Mouse (Mus musculus) CH12.LX (cell line): ENCODE measurements around the gene Ate1. TPM values are rescaled to one million over a fixed set of nuclear protein-coding genes. Genes with fewer than 3 reads are reported as not detected.

Source experiments
- DNase-seq: peaks from one replicate; pipeline ENCODE4 v3.0.0-alpha.2; 2013; ENCODE audit errors: extremely low read depth
- H3K27ac ChIP-seq: 2 replicates; pipeline ENCODE4 v1.5.1; 2012; ENCODE audit warnings: low read depth, mild to moderate bottlenecking, control low read depth, moderate library complexity; ENCODE audit not compliant: insufficient read depth
- H3K27me3 ChIP-seq: replicated peaks from 2 replicates; pipeline ENCODE3; 2012; ENCODE audit warnings: inconsistent platforms
- H3K36me3 ChIP-seq, 2 experiments: replicated peaks in 1 of 2; 2 replicates each; pipeline versions ENCODE3 to v1.6.1; 2012; ENCODE audit warnings: inconsistent platforms in 1 of 2, low read length in 1 of 2, mild to moderate bottlenecking in 1 of 2, mixed read lengths in 1 of 2, moderate library complexity in 1 of 2; ENCODE audit not compliant: control insufficient read depth in 1 of 2, insufficient read depth in 1 of 2
- H3K4me1 ChIP-seq, 2 experiments: 2 replicates each; pipeline ENCODE4 v1.6.1; 2012; ENCODE audit warnings: inconsistent platforms in 1 of 2, moderate library complexity in 1 of 2; ENCODE audit not compliant: insufficient read depth in 2 of 2, control insufficient read depth in 1 of 2
- H3K4me2 ChIP-seq: 2 replicates; pipeline ENCODE4 v1.6.1; 2012; ENCODE audit warnings: low read depth, mild to moderate bottlenecking, control low read depth; ENCODE audit not compliant: poor library complexity, insufficient read depth, severe bottlenecking
- H3K4me3 ChIP-seq, 3 experiments: fragments of 150-350 bp in 1 of 3; sonication (generic) in 1 of 3; replicated peaks in 1 of 3; 2 replicates each; pipeline versions ENCODE3 to v1.5.1; 2011 to 2012; ENCODE audit warnings: low read depth in 2 of 3, low read length in 2 of 3, mild to moderate bottlenecking in 2 of 3, moderate library complexity in 2 of 3, control low read depth in 1 of 3, improper control_type of control experiment in 1 of 3, inconsistent platforms in 1 of 3, mixed read lengths in 1 of 3; ENCODE audit not compliant: poor library complexity in 1 of 3
- H3K79me2 ChIP-seq: replicated peaks from 2 replicates; pipeline ENCODE4 v1.6.1; 2012; ENCODE audit warnings: mild to moderate bottlenecking, moderate library complexity; ENCODE audit not compliant: control insufficient read depth, poor library complexity, insufficient read depth, severe bottlenecking; ENCODE audit errors: extremely low read depth
- H3K9ac ChIP-seq: 2 replicates; pipeline ENCODE4 v1.6.1; 2012; ENCODE audit warnings: low read depth, mild to moderate bottlenecking, control low read depth, moderate library complexity; ENCODE audit not compliant: insufficient read depth
- H3K9me3 ChIP-seq: replicated peaks from 2 replicates; pipeline ENCODE3; 2012; ENCODE audit warnings: low read length, inconsistent platforms, mixed read lengths
- BHLHE40 ChIP-seq: IDR thresholded peaks from 2 replicates; pipeline ENCODE4 v1.6.1; 2011; ENCODE audit warnings: mild to moderate bottlenecking, low read depth, low read length, improper control_type of control experiment
- CHD2 ChIP-seq: IDR thresholded peaks from 2 replicates; pipeline ENCODE4 v1.6.1; 2011; ENCODE audit warnings: low read length, improper control_type of control experiment
- ETS1 ChIP-seq: conservative IDR thresholded peaks from 2 replicates; pipeline ENCODE4 v1.6.1; 2012; ENCODE audit warnings: low read depth, mild to moderate bottlenecking, inconsistent platforms, low read length, improper control_type of control experiment, moderate library complexity
- JUN ChIP-seq: IDR thresholded peaks from 2 replicates; pipeline ENCODE4 v1.6.1; 2011; ENCODE audit warnings: low read depth, mild to moderate bottlenecking, low read length, improper control_type of control experiment, moderate library complexity; ENCODE audit not compliant: insufficient read depth
- JUND ChIP-seq: conservative IDR thresholded peaks from 2 replicates; pipeline ENCODE4 v1.6.1; 2011; ENCODE audit warnings: low read depth, low read length, improper control_type of control experiment
- KAT2A ChIP-seq: IDR thresholded peaks from 2 replicates; pipeline ENCODE4 v1.6.1; 2012; ENCODE audit warnings: low read length, improper control_type of control experiment, inconsistent platforms; ENCODE audit not compliant: insufficient replicate concordance
- MXI1 ChIP-seq: IDR thresholded peaks from 2 replicates; pipeline ENCODE4 v1.6.1; 2011; ENCODE audit warnings: mild to moderate bottlenecking, low read depth, low read length, improper control_type of control experiment
- MYC ChIP-seq: IDR thresholded peaks from 2 replicates; pipeline ENCODE4 v1.6.1; 2011; ENCODE audit warnings: low read depth, mild to moderate bottlenecking, improper control_type of control experiment, low read length
- PAX5 ChIP-seq: IDR thresholded peaks from 2 replicates; pipeline ENCODE4 v1.6.1; 2012; ENCODE audit warnings: low read length, inconsistent platforms, mixed read lengths
- POLR2AphosphoS2 ChIP-seq: IDR thresholded peaks from 2 replicates; pipeline ENCODE4 v1.6.1; 2011; ENCODE audit warnings: low read depth, low read length, improper control_type of control experiment
- RAD21 ChIP-seq: IDR thresholded peaks from 2 replicates; pipeline ENCODE4 v1.6.1; 2011; ENCODE audit warnings: low read depth, mild to moderate bottlenecking, low read length, improper control_type of control experiment, moderate library complexity
- SIN3A ChIP-seq: IDR thresholded peaks from 2 replicates; pipeline ENCODE4 v1.6.1; 2012; ENCODE audit warnings: low read length, improper control_type of control experiment, inconsistent platforms
- TBP ChIP-seq: conservative IDR thresholded peaks from 2 replicates; pipeline ENCODE4 v1.6.1; 2011; ENCODE audit warnings: low read depth, low read length, improper control_type of control experiment
- TCF12 ChIP-seq: IDR thresholded peaks from 2 replicates; pipeline ENCODE4 v1.6.1; 2014; ENCODE audit warnings: low read depth, mild to moderate bottlenecking, inconsistent platforms, low read length, improper control_type of control experiment
- USF1 ChIP-seq: IDR thresholded peaks from 2 replicates; pipeline ENCODE4 v1.6.1; 2014; ENCODE audit warnings: low read depth, mild to moderate bottlenecking, inconsistent platforms, low read length, improper control_type of control experiment
- USF2 ChIP-seq: conservative IDR thresholded peaks from 2 replicates; pipeline ENCODE4 v1.6.1; 2011; ENCODE audit warnings: low read depth, low read length, improper control_type of control experiment
- ZNF384 ChIP-seq: IDR thresholded peaks from 2 replicates; pipeline ENCODE4 v1.6.1; 2012; ENCODE audit warnings: low read depth, low read length, improper control_type of control experiment, inconsistent platforms
- dilution Hi-C: fragments of 300-500 bp; cut with MboI; formaldehyde crosslinking; loops from 2 replicates; pipeline ENCODE4 v1.14.3; 2020; ENCODE audit warnings: low sequenced_read_pairs; ENCODE audit not compliant: extremely low pct_unique_long_range_greater_than_20kb, extremely low pct_ligation_motif_present
- in situ Hi-C: fragments of 300-500 bp; cut with MboI; formaldehyde crosslinking; loops from 3 replicates; pipeline ENCODE4 v1.14.3; 2019; ENCODE audit warnings: low sequenced_read_pairs, low pct_ligation_motif_present, low pct_unique_long_range_greater_than_20kb, mixed read lengths
- polyA plus RNA-seq: library from polyadenylated mRNA; unstranded; fragments of >175 nt; gene quantifications from 2 replicates; pipeline ENCODE4 v1.2.1, GENCODE M21; 2012; ENCODE audit warnings: low read depth; ENCODE audit not compliant: insufficient read length
- total RNA-seq, 2 experiments: library from RNA; depleted of rRNA; stranded (reverse); fragments of 300-350 nt in 1 of 2; fragments of >200 nt in 1 of 2; gene quantifications; 2 replicates each; pipeline ENCODE4 v1.2.3; 2012 to 2014

The Ate1 gene
- total and polyA plus RNA-seq, 3 experiments = 12.2 to 15.4 (median 14.3) TPM

DNA sequence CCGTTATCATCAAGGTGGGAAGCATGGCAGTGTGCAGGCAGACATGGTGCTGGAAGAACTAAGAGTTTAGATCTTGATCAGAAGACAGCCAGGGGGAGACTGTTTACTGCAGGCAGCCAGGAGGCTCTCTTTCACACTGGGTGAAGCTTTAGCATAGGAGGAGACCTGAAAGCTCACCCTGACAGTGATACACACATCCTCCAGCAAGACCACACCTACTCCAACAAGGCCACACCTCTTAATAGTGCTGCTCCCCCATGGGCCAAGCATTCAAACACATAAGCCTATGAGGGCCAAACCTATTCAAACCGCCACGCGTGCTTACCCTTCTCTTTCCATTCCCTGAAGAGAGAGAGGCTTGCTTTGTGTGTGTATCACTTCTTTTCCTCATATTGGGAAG lies 43.1 kb upstream of the Ate1 start:
- no peak for DNase-seq
- TF ChIP-seq SIN3A (no peak), MXI1 (no peak), POLR2AphosphoS2 (no peak), BHLHE40 (no peak), USF2 (no peak), PAX5 (no peak)
- TF ChIP-seq, all 38 proteins: peak for 0
- dilution Hi-C loops = no loop called here
- H3K79me2 ChIP-seq = no peaks in the 10 kb centered on the region
- peaks cover 16% of the 10 kb centered on the region for H3K27me3 ChIP-seq
- in situ Hi-C loops = no loop called here
- no peaks in the 10 kb centered on the region for H3K9me3 ChIP-seq
- no peak overlapping the region for H3K4me3 ChIP-seq
- H3K27ac ChIP-seq = no peak overlapping the region
- no peak overlapping the region for H3K9ac ChIP-seq
- no peak overlapping the region for H3K4me2 ChIP-seq
- no peaks in the 10 kb centered on the region for H3K36me3 ChIP-seq
- no peaks in the 10 kb centered on the region for H3K4me1 ChIP-seq

GRCm38 (mm10) chr7:130560933-130561332 lies 40.8 kb upstream of the Ate1 start:
- H3K4me3 ChIP-seq = no peak overlapping the region
- H3K36me3 ChIP-seq = no peaks in the 10 kb centered on the region
- dilution Hi-C loops = no loop called here
- in situ Hi-C loops = no loop called here
- H3K4me1 ChIP-seq = no peaks in the 10 kb centered on the region
- H3K79me2 ChIP-seq = no peaks in the 10 kb centered on the region
- no peak for TF ChIP-seq BHLHE40
- TF ChIP-seq CHD2 = no peak
- TF ChIP-seq ZNF384 = no peak
- no peak for TF ChIP-seq MYC
- no peak for TF ChIP-seq RAD21
- no peak for TF ChIP-seq USF1
- no peak for TF ChIP-seq KAT2A
- TF ChIP-seq ETS1 = no peak
- TF ChIP-seq, all 38 proteins: peak for 0
- H3K9me3 ChIP-seq = no peaks in the 10 kb centered on the region
- DNase-seq = no peak
- H3K4me2 ChIP-seq = no peak overlapping the region
- H3K27me3 ChIP-seq = peaks cover 24% of the 10 kb centered on the region
- no peak overlapping the region for H3K27ac ChIP-seq
- H3K9ac ChIP-seq = no peak overlapping the region

DNA sequence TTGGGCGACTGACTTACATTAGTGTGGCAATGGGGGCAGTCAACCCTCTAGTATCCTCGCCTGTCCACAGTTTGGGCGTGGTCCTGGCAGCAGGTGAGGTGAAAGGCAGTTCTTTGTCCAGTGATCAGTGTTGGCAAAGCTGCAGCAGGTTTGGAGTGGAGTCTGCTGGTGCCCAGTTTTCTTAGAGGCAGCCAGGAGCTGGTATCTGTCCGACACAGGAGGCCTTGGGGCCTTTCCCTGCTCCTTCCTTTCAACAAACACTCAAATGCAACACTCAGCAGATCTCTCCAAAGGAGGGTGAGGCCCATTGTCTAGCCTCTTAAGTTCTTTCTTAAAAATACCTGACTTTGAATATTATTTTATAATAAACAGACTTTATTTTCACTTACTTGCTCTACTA lies 38.4 kb upstream of the Ate1 start:
- H3K9me3 ChIP-seq = no peaks in the 10 kb centered on the region
- H3K27me3 ChIP-seq = peaks cover 37% of the 10 kb centered on the region
- dilution Hi-C loops = no loop called here
- no peak for DNase-seq
- H3K36me3 ChIP-seq = no peaks in the 10 kb centered on the region
- H3K4me3 ChIP-seq = no peak overlapping the region
- H3K27ac ChIP-seq = no peak overlapping the region
- TF ChIP-seq JUN (no peak), JUND (no peak), TCF12 (no peak), TBP (no peak), USF1 (no peak)
- no peaks in the 10 kb centered on the region for H3K4me1 ChIP-seq
- H3K4me2 ChIP-seq = no peak overlapping the region
- H3K79me2 ChIP-seq = no peaks in the 10 kb centered on the region
- in situ Hi-C loops = no loop called here
- no peak overlapping the region for H3K9ac ChIP-seq
